Mouse (Mus musculus) thymus, postnatal 4 days (tissue): ENCODE measurements around the gene Cacna1i.

Source experiments
- DNase-seq: peaks from one replicate; pipeline ENCODE4 v3.0.0; 2021

Gene Cacna1i

DNA sequence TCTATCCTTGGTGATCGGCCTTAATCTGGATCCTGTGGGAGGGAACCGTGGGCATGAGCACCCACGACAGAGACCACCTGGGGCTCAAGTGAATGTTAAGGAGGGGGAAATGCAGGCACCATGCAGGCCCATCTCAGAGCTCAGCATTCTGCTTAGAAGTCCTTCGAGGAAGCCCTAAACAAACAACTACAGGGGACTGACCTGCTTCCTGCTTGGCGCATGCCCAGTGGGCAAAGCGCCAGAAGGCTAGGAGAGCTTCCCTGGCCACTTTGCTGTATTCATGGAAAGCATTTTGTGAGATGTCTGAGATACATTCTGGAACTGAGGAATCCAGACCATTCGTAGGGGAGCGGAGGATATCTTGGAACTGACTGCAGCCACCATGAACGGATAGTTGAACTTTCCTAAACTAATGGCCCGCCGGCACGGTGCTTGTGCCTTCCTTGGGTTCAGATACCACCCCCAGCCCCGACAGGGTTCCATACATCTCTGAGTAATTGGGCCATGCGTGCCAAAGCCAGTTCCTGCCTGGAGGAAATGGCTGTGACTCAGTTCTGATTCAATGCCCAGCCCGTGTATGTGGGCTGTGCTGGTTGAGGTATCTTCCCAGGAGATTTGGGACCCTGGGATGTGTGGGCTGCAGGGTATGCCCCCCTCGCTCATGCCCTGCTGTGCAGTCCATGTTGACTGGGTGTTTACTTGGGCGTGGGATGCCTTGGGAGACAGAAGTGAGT is 127.1 kb downstream of the Cacna1i start:
- no peak for DNase-seq

DNA sequence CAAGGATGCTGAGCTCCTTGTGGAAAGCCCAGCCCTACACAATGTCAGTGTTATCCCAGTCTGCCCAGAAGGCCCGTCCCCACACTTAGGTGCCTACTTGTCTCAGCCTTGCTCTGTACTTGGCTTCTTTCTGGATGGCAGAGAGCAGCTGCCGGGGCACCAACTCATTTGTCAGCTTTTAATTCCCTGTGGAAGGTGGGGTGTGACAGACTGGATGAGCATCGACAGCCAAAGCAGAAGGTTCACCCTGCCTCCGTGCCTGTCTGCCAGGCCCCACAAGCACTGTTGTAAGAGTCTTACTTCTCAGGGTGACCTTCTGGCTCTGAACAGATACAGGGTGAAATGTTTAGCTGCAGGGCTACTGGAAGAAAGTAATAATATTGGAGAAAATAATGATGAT is 128.1 kb downstream of the Cacna1i start:
- DNase-seq: no peak

GRCm38 (mm10) chr15:80417066-80417465 is 130.0 kb downstream of the Cacna1i start:
- DNase-seq: no peak

GRCm38 (mm10) chr15:80418146-80418545 is 131.1 kb downstream of the Cacna1i start:
- DNase-seq: no peak

DNA sequence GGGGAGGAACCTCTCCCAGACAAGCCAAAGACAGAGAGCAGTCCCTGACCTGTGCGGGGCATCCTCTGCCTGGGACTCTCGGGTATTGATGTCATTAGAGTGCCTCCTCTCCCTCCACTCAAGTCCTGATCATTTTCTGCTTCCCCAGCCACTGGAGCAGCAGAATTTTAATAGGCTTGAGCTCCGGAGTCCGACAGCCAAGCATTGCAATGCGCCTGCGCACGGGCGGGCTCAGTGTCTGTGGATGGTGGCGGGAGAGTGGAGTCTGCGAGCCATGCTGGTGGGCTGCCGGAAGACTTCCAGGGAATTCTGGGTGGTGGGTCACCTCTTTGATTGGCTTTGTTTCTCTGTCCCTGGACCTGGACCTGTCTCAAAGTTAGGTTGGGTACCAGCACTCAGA is 143.3 kb downstream of the Cacna1i start:
- DNase-seq: no peak

GRCm38 (mm10) chr15:80436961-80437360 is 149.9 kb downstream of the Cacna1i start:
- no peak for DNase-seq

GRCm38 (mm10) chr15:80437996-80438395 is 151.0 kb downstream of the Cacna1i start:
- DNase-seq: no peak

DNA sequence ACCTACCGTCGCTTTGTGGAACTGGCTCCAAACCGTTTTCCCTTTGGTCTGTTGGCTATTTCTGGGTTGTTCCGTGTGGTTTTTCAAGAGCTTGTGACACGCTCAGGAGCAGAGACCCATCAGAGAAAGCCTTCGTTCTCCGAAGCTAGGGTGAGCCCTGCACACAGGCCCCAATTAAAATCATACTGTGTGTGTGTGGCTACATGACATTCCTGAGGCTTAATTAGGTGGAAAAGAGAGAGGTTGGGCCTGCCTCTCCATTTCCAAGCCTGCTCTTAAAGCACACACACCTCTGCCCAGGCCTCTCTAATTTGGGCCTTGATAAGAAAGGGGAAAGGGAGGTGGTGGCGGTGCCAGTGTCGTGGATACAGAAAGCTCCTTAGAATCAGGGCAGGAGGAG is 151.4 kb downstream of the Cacna1i start:
- DNase-seq: no peak

DNA sequence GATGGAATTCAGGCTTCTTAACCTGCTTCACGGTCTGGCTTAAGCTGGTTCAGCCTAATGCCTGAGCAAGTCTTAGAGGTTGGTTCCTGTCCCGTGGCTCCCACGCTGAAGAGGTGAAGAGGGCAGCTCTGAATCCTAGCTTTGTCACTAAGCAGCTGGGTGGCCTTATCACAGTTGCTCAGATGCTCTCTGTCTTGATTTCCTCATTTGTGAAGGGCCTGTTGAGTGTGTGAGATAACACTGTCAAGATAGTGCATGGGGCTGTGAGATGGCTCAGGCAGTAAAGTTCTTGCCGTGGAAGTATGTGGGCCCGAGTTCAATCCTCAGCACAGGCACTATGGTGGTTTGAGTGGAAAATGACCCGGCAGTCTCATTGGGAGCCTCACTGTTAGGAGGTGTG is 153.2 kb downstream of the Cacna1i start:
- no peak for DNase-seq

- no peak for DNase-seq
These were observed 159.1 kb downstream of the Cacna1i start for GRCm38 (mm10) chr15:80445956-80446687.
